Mouse (Mus musculus): ENCODE results near the gene Drd1. TPM values are rescaled to one million over a fixed set of nuclear protein-coding genes. Genes with fewer than 3 reads are reported as not detected.

Drd1 gene
- total RNA-seq (2021) (1 to 10 TPM in 1 of 2 experiments, under 1 TPM in 1; 0.09 to 1.8 TPM), polyA plus RNA-seq (2012; rRNA removed) (not detected in 2 replicates)
- long read RNA-seq: 0 reads

DNA sequence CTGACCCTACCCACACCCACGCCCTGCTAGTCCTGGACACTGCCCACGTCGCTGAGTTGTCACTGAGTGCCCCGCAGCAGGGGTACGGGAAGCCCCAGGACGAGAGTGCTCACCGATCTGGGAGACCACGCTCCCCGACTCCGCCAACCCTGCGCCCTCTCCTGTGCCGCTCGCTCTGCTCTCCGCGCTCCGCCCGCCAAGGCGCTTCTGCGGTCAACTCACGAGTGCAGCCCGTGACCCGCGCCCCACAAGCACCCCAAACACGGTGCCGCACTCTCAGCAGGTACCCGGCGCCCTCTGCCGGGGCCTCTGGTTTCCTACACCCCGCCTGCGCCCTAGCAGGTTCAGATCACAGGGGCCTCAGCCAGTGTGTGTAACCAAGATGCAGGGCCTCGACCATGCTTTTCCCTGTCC is at the start of gene Drd1:
TSS of gene Drd1 (minus strand) at position 258 of the 414 bp plus-strand sequence.
- DNase-seq: peak; percentile 69

DNA sequence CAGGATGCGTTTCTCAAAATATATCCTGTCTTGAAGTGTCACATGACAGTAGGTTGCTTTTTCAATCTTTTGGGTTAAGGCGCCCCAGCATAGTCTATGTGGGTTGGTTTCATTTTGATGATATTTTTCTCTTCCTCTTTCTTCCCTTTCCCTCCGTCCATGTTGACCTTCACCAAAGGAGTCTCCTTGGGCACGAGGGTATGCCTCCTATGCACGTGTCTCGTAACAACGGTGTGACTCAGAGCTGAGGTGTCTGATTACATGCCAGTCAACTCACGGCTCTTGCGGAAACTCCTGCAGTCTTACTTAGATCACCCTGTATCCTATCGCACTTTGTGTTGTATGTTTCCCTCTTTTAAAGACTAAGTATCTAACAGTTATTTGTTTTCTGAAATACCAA is 48.4 kb upstream of the Drd1 start:
- DNase-seq: peak; percentile 57

DNA sequence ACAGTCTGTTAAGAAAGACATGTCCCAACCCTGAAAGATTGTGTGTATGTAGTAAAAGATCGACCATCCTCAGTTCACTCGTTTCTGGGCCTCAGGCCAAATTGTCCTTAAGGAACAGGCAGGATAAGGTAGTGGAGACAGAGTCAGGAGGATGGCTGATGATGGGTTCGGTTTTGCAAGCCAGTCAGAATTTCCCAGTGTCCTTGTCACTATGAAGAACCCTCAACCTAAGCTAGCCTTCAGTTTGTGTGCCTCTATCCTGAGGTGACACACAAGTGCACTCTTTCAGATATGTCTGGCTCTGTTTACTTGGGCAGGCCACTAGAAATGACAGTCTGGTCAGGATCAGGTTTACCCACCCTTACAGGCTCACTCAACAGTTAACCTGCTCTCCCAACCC is 47.8 kb upstream of the Drd1 start:
- DNase-seq: no peak

DNA sequence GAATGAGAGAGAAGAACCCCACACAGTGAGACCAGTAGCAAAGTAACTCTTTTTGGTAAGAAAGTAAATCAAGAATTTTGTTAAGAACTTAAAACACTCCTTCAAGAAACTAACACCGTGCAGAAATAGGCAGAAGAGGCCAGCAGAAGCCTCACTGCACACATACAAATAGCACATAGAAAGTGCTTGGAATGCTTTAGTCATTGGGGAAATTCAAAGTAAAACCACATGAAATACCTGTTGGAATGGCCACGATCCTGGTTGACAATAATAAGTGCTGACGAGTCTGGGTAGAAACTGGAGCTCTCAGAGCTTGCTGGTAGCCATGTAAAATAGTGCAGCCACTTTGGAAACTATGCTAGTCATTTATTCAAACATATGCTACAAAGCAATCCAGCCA is 46.6 kb upstream of the Drd1 start:
- no peak for DNase-seq

GRCm38 (mm10) chr13:54101031-54101820 is 45.7 kb upstream of the Drd1 start:
- DNase-seq: peak; percentile 82

- no peak for DNase-seq
These were observed 42.3 kb upstream of the Drd1 start for GRCm38 (mm10) chr13:54097797-54098196.

DNA sequence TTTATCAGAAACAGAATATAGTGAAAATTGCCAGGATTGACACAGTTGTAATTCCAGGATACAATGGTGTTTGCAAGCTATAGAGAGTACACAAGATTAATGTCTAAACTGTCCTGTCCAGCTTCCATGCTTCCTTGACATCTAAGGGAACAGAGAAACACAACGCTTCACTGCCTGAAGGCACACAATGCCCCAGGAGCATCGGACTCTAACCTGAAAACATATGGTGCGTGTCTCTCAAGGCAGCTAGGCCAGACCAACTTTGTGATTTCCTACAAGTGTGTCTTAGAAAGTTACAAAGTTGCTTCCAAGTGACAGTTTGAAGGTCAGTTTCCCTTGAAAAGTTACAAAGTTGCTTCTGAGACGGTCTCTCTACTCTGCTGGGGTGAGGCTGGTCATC is 41.7 kb upstream of the Drd1 start:
- DNase-seq: no peak

- no peak for DNase-seq
These were observed 40.2 kb upstream of the Drd1 start for GRCm38 (mm10) chr13:54095721-54096120.

- no peak for DNase-seq
These were observed 39.5 kb upstream of the Drd1 start for GRCm38 (mm10) chr13:54094963-54095362.

DNA sequence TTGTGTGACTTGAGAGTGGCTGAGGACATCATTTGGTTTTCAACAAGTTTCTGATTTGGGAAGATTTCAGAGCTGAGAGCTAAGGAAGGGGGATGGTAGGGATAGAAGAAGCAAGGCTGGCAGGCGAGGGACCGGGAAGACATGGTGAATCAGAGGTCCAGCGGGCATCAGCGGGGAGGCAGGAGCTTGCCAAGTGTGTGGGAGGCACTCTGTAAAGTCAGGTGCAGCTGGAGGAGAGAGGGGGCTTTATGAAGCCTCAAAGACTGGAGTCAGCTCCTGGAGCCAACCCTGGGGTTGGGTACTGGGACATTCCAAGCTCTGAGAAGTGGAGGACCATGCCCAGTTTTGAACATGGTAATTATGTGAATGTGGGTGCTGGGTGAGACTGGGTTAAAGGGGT is 38.8 kb upstream of the Drd1 start:
- DNase-seq: no peak

- DNase-seq: no peak
These were observed 36.2 kb upstream of the Drd1 start for GRCm38 (mm10) chr13:54091719-54092118.

GRCm38 (mm10) chr13:54085266-54085665 is 29.8 kb upstream of the Drd1 start:
- DNase-seq: no peak

DNA sequence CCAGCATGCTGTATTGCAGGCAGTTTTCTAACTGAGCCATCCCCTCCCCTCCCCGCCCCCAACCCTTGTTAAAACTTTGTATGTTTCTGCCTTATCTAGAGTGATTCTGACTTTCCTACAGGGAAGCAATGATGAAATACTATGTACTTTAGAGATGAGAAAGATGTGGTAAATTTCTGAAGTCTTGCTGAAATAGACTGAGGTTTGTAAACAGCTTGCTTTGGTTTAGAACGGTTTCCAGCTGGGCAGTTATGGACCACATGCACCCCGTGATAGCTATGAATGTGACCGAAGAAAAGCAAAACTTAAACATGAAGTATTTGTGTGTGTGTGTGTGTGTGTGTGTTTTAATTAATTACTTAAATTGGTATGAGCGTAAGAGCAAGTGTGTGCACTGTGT is 29.3 kb upstream of the Drd1 start:
- DNase-seq: no peak

GRCm38 (mm10) chr13:54084178-54084577 is 28.7 kb upstream of the Drd1 start:
- DNase-seq: no peak

- no peak for DNase-seq
These were observed 27.4 kb upstream of the Drd1 start for GRCm38 (mm10) chr13:54082946-54083345.

DNA sequence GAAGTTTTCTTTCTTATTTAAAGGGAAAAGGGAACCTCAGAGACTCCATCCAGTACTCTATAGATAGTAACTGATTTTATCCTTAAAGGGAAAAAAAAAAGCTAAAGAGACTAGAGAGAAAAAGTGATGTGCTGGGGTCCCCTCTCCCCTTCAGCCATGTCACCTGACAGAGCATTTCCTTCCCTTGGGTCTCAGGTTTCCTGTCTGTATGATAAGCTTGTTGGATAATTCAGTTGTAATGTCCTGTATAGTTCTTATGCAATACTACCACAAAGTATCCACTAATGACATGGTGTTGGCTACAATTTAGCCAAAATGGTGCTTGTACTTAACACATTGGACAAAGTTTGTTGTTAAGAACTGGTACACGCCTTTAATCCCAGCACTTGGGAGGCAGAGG is 25.3 kb upstream of the Drd1 start:
- DNase-seq: no peak

GRCm38 (mm10) chr13:54079782-54080759 is 24.6 kb upstream of the Drd1 start:
- no peak for DNase-seq

DNA sequence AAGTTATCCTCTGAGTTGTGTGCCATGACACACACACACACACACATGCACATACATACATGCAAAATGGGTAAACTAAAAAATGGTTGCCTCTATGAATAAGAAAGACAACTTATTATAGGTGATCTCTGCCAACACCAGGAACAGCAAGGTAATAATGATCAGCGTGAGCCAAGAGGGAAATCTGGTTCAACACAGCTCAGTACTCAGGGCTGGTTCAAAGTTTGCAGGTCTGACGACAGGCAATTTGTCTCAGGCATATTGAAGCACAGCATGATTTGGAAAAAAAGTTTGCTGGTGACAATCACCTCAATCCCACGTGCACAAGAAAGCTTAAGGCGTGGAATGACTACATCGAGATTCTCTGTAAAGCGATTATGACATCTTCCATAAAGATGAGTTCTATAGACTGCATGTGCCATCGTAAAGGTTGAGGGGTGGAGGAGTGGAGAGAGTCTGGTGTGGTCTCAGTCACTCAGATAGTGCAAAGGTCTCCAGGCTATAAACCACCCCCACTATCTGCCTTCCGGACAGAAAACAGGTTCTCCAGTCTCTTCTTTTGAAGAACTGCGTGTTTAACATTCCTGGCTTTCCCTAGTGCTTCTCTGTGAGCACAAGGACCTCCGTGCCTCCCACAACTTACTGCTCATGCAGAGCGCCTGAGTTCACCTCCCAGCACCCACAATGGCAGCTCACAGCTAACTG is 22.1 kb upstream of the Drd1 start:
- DNase-seq: no peak

DNA sequence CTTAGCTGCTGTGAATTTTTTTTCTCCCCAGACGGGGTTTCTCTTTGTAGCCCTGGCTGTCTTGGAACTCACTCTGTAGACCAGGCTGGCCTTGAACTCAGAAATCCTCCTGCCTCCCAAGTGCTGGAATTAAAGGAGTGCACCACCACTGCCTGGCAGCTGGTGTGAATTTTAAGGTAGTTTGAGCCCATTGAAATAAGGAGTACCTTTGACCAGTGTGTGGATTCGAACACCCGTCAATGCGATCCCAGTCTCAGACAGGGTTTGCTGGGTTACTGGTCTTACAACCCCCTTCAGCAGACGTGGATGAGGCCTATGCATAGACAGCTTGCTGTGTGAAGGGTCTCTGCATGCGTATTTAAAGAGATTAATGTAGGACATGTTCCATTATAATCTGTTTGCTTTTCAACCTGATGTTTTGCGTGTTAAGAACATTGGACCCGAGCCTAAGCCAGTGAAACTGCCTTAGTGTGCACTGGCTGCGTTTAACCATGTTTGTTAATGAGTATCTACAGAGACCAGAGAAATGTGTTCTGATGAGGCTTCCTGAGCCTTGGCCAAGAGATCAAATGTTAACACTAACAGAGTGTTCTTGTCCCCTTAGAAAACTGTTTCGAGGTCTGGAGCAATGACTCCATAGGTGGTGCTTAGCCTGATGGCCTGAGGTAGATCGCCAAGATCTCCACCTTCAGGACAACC is 21.4 kb upstream of the Drd1 start:
- DNase-seq: no peak

GRCm38 (mm10) chr13:54076051-54076450 is 20.5 kb upstream of the Drd1 start:
- no peak for DNase-seq

DNA sequence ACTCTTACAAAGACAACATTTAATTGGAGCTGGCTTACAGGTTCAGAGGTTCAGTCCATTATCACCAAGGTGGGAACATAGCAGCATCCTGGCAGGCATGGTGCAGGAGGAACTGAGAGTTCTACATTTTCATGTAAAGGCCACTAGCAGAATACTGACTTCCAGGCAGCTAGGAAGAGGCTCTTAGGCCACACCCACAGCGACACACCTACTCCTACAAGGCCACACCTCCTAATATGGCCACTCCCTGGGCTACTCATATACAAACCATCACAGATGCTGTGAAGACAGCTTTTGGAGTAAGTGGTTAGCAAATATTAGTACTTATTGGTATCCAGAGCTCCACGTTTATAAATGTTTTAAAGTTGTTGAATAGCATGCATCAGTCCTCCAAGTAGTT is 19.9 kb upstream of the Drd1 start:
- DNase-seq: no peak

DNA sequence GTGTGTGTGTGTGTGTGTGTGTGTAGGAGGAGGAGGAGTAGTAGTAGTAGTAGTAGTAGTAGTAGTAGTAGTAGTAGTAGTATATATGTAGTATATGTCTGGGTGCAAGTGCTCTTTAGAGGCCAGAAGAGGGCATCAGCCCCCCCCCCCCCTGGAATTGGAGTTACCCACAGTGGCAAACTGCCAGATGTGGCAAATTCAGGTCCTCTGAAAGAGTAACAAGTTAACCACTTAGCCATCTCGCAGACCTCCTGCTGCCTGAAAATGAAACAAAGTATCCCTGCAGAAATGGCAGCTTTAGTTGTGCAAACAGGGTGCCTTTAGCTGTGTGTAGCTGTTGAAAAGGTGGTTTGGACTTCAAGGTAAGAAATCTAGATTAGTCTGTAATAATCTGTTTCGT is 18.0 kb upstream of the Drd1 start:
- no peak for DNase-seq
